Mouse (Mus musculus) liver, embryonic 15.5 days (tissue): ENCODE measurements around the gene Lgalsl. TPM values are rescaled to one million over a fixed set of nuclear protein-coding genes. Genes with fewer than 3 reads are reported as not detected.

Source experiments
- ATAC-seq: fragments of 200-750 bp; cut with Nextera tagmentation; 2 replicates; pipeline ENCODE4 v1.8.0; 2017; ENCODE audit warnings: moderate number of reproducible peaks, mild to moderate bottlenecking, moderate library complexity; ENCODE audit not compliant: insufficient read depth
- H3K27ac ChIP-seq: fragments of 300-500 bp; sonication (generic); replicated peaks from 2 replicates; pipeline ENCODE4 v1.5.1; 2015; ENCODE audit warnings: mild to moderate bottlenecking, inconsistent platforms
- H3K27me3 ChIP-seq: fragments of 300-500 bp; sonication (generic); 2 replicates; pipeline ENCODE4 v1.6.1; 2015; ENCODE audit warnings: mild to moderate bottlenecking, inconsistent platforms
- H3K36me3 ChIP-seq: fragments of 300-500 bp; sonication (generic); replicated peaks from 2 replicates; pipeline ENCODE4 v1.6.1; 2015; ENCODE audit warnings: moderate library complexity, mild to moderate bottlenecking, inconsistent platforms
- H3K4me1 ChIP-seq: fragments of 300-500 bp; sonication (generic); replicated peaks from 2 replicates; pipeline ENCODE4 v1.6.1; 2015; ENCODE audit warnings: inconsistent platforms
- H3K4me2 ChIP-seq: fragments of 300-500 bp; sonication (generic); 2 replicates; pipeline ENCODE4 v1.6.1; 2015; ENCODE audit warnings: moderate library complexity, mild to moderate bottlenecking, inconsistent platforms
- H3K4me3 ChIP-seq: fragments of 300-500 bp; sonication (generic); replicated peaks from 2 replicates; pipeline ENCODE4 v1.5.1; 2015; ENCODE audit warnings: mild to moderate bottlenecking, inconsistent platforms
- H3K9ac ChIP-seq: fragments of 300-500 bp; sonication (generic); 2 replicates; pipeline ENCODE4 v1.6.1; 2015; ENCODE audit warnings: moderate library complexity, mild to moderate bottlenecking, inconsistent platforms
- H3K9me3 ChIP-seq: fragments of 300-500 bp; sonication (generic); replicated peaks from 2 replicates; pipeline ENCODE4 v1.6.1; 2016; ENCODE audit warnings: inconsistent platforms
- WGBS: fragments of 180-500 bp; shearing (Covaris S2); methylation state at CpG from one replicate; pipeline ENCODE4 v1.1.7; 2015; ENCODE audit warnings: mixed read lengths; ENCODE audit not compliant: insufficient replicate concordance; 5-methylcytosine and 5-hydroxymethylcytosine counted together
- polyA plus RNA-seq: library from polyadenylated mRNA; unstranded; fragments of >200 nt; fragmentation: Nextera tagmentation; extraction: Ambion mirVana; gene quantifications from 2 replicates; pipeline ENCODE4 v1.2.1, GENCODE M21; 2015

Gene Lgalsl
- polyA plus RNA-seq, 1 experiment from 2014 or later = 9.0 TPM

DNA sequence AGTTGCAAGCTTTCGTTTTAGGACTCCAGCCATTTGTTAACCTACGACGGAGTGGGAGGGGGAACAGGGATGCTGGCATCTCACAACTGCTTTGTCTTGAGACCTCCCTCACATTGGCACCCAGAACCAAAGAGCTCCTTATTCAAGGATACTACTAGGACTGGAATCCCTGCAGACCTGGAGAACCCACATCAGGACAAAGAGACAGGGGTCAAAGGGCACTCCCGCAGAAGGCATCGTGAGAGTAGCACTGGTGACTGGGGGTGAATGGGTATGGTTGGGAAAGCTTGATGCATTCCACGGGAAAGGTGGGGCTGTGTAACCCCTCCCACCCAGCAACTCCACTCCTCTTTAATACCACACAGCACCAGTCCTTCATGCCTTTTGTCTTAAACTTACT lies 29.0 kb upstream of the Lgalsl start:
- 51% methylated on average over 6 of the region's 6 CpGs for WGBS
- no peak overlapping the region for H3K27ac ChIP-seq
- H3K4me3 ChIP-seq = no peak overlapping the region
- no peaks in the 10 kb centered on the region for H3K36me3 ChIP-seq
- no peaks in the 10 kb centered on the region for H3K9me3 ChIP-seq
- H3K4me2 ChIP-seq = no peak overlapping the region
- ATAC-seq = no peak
- H3K27me3 ChIP-seq = no peaks in the 10 kb centered on the region
- H3K4me1 ChIP-seq = no peaks in the 10 kb centered on the region
- no peak overlapping the region for H3K9ac ChIP-seq

DNA sequence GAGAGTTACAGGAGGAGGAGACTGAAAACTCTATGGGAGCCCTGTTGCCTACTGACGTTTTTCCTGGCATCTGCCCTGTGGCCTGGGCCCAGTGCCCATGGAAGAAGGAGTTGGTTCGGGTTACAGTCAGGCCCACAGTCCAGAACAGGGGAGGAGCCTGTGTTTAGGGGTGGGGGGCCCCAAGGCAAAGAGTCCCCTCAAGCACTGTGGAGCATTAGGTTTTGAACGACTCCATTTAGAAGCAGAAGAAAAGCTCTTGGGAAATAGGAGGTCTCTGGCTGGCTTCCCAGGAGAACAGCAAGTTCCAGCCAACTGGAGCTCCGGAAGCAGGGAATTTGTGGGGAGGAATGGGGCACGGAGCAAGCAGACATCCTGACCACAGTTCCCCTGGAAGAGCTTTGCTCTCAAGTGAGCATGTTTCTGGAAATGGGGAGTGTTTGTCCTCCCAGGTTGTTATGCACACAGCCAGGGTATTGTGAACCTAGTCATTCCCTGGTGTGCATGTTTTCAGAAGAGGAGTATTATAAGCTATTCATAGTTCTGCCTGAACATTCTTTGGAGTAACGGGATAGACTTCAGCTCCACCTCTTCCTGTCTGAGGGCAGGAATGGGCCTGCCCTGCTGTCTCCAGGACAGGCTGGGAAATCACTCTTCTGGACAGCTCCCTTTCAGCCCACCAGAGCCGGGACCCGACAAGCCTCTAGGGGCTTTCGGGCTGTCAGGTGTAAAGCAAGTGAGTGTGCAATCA lies 28.2 kb upstream of the Lgalsl start:
- ATAC-seq = no peak
- Histone ChIP-seq H3K9ac (no peak overlapping the region), H3K27me3 (no peaks in the 10 kb centered on the region), H3K27ac (no peak overlapping the region; the same call in 1 of the 2 replicates), H3K4me1 (no peaks in the 10 kb centered on the region), H3K9me3 (no peaks in the 10 kb centered on the region), H3K36me3 (no peaks in the 10 kb centered on the region), H3K4me2 (no peak overlapping the region; the same call in 1 of the 2 replicates), H3K4me3 (no peak overlapping the region)
- WGBS = 30% methylated on average over 9 of the region's 9 CpGs

DNA sequence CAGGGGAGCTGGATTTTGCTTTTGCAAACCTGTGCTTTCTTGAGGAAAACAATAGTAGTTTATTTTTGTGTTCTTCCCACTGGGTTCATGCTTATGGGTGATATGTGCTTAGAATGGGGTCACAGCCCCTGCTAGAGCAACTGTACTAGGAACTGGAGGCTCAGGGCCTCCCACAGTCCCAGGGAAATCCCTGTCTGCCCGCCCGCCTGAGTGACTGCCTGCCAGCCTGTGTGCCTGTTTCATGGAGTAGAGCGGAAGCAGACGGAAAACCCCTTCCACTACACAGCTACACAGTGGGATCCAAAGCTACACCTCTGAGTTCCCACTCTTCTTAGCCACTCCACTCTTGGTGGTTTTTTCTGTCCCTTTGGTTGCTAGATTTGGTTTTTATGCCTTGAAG lies 27.1 kb upstream of the Lgalsl start:
- Histone ChIP-seq H3K27me3 (no peaks in the 10 kb centered on the region), H3K4me1 (no peaks in the 10 kb centered on the region), H3K36me3 (no peaks in the 10 kb centered on the region), H3K4me2 (no peak overlapping the region), H3K27ac (no peak overlapping the region), H3K9ac (no peak overlapping the region), H3K4me3 (no peak overlapping the region), H3K9me3 (no peaks in the 10 kb centered on the region)
- 63% methylated on average over 4 of the region's 4 CpGs for WGBS
- no peak for ATAC-seq

DNA sequence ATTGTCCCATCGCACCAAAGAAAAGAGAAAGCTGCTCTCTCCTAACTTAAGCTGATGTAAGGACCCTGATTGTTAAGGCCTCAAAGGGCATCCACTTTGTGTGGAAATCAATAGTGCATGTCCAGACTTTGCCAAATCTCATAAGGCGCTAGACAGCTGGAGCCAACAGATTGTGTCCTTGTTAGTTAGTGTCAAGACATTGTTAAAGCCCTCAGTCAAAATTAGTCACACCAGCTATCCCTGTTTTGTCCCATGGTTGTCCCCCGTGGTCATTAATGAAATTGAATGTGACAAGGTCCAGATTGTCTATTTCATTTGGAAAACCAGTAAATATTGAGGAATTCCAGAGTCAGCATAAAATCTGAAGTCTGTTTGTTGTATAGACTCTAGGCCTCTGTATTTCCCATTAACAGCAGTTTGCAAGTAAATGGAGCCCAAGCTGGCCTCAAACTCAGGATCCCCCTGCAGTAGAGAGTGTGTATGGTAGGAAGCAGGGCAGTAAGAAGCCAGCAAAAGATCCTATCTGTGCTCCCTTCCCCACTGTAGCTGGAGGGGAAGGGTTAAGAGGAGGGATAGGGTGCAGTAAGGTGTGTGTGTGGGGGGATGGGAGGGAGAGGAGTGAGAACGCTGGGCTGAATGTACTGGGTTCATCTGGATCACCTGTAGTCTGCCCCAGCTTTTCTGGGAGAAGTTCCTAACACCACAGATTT lies 23.3 kb upstream of the Lgalsl start:
- H3K4me3 ChIP-seq = no peak overlapping the region
- no peaks in the 10 kb centered on the region for H3K9me3 ChIP-seq
- no peak overlapping the region for H3K4me2 ChIP-seq
- H3K36me3 ChIP-seq = no peaks in the 10 kb centered on the region
- H3K9ac ChIP-seq = no peak overlapping the region
- H3K4me1 ChIP-seq = no peaks in the 10 kb centered on the region
- no peak overlapping the region for H3K27ac ChIP-seq
- WGBS = 63% methylated on average over 4 of the region's 4 CpGs
- no peaks in the 10 kb centered on the region for H3K27me3 ChIP-seq
- ATAC-seq = no peak

DNA sequence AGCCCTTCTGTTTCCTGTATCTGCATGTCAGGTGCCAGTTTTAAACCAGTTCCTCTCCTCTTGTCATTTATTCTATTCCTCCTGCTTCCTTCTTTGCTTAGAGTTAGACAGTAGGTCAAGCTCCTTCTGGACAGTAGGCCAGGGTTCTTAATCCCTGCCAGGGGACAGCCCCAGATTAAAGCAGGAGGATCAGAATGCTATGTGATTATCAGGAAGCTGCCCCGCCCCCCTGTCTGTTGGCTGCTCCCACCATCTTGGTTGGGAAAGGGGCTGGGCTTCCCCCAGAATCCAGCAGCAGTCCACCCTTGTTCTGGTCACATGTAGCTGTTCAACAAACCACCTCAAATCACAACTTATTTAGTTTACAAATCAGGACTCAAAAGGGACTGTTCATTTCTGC lies 19.3 kb upstream of the Lgalsl start:
- H3K9me3 ChIP-seq = no peaks in the 10 kb centered on the region
- H3K4me3 ChIP-seq = no peak overlapping the region
- no peaks in the 10 kb centered on the region for H3K36me3 ChIP-seq
- ATAC-seq = no peak
- no peak overlapping the region for H3K4me2 ChIP-seq
- no peaks in the 10 kb centered on the region for H3K27me3 ChIP-seq
- WGBS = 61% methylated on average over 1 of the region's 1 CpGs
- H3K9ac ChIP-seq = no peak overlapping the region
- H3K4me1 ChIP-seq = no peaks in the 10 kb centered on the region
- H3K27ac ChIP-seq = no peak overlapping the region

DNA sequence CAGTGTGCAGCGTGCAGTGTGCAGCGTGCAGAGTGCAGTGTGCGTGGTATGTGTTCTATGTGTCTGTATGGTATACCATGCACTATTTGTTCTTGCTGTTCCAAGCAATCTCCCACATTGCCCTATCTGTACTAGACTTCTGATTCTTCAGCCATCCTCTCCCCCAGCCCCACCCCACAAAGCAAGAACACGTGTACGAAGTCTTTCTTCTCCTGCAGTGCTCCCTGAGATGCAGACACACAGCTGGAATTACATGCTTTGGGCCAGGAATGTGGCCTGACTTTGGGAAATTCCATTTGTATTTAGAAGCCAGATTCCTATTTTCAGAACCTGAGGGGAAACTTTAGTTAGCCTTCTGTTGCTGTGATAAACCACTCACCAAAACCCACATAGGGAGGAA lies 18.5 kb upstream of the Lgalsl start:
- Histone ChIP-seq H3K27me3 (no peaks in the 10 kb centered on the region), H3K9me3 (no peaks in the 10 kb centered on the region), H3K4me1 (no peaks in the 10 kb centered on the region), H3K36me3 (no peaks in the 10 kb centered on the region), H3K9ac (no peak overlapping the region), H3K27ac (no peak overlapping the region), H3K4me2 (no peak overlapping the region), H3K4me3 (no peak overlapping the region)
- 62% methylated on average over 5 of the region's 5 CpGs for WGBS
- ATAC-seq = no peak

DNA sequence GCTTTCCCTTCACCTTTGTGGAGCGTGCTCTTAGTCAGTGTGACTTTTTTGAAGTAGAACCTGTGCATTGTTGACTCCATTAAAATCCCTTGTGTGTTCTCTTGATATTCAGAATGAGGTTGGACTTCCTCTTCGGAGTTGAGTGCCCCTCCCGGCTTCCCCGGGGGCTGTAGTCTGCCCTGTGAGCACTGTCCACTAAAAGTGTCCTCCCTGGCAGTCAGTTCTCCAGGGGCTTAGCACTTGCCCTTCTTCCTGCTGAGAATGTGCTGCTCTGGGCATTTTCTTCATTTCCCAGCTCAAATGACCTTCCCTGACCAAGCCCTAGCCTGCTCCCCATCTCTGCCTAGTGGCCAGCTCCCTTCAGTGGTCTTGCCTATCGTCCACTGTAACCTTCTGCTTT lies 6.5 kb upstream of the Lgalsl start:
- no peak for ATAC-seq
- no peak overlapping the region for H3K27ac ChIP-seq
- no peaks in the 10 kb centered on the region for H3K36me3 ChIP-seq
- no peaks in the 10 kb centered on the region for H3K4me1 ChIP-seq
- peaks cover 22% of the 10 kb centered on the region for H3K27me3 ChIP-seq
- 60% methylated on average over 5 of the region's 5 CpGs for WGBS
- no peaks in the 10 kb centered on the region for H3K9me3 ChIP-seq
- no peak overlapping the region for H3K4me3 ChIP-seq
- no peak overlapping the region for H3K9ac ChIP-seq
- no peak overlapping the region for H3K4me2 ChIP-seq

DNA sequence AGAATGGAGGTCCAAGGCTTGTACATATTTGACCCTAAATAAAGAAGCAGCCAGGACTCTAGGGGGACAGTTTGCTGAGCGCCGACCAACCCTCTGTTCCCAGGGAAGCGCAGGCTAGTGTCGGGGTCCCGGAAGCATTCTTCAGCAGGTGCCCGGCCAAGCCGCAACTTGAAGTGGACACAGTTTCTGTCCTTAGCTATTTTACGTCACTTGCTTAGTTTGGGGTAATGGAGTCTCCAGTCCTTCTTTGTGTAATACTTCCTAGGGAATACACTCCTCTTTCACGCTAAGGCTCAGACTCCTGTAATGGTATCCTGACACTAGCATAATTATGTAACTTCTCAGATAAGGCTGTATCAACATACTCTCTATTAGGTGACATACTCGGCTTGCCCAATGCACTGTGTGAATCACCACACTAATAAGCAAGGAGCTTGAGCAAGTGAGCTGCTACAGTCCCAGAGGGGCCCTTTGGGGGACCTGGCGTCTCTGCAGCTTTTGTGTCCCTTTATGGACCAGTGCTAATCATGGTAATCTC lies 813 bp upstream of the Lgalsl start:
- H3K4me1 ChIP-seq = peaks cover 21% of the 10 kb centered on the region
- no peak overlapping the region for H3K27ac ChIP-seq
- H3K9ac ChIP-seq = peak overlapping the region; percentile 66; the same call in 1 of the 2 replicates
- H3K9me3 ChIP-seq = no peaks in the 10 kb centered on the region
- 31% methylated on average over 11 of the region's 11 CpGs for WGBS
- H3K27me3 ChIP-seq = peaks cover 49% of the 10 kb centered on the region
- H3K4me3 ChIP-seq = peak overlapping the region; percentile 76
- H3K4me2 ChIP-seq = peak overlapping the region; percentile 92
- H3K36me3 ChIP-seq = peaks cover 8% of the 10 kb centered on the region; the same call in 1 of the 2 replicates
- ATAC-seq = no peak

DNA sequence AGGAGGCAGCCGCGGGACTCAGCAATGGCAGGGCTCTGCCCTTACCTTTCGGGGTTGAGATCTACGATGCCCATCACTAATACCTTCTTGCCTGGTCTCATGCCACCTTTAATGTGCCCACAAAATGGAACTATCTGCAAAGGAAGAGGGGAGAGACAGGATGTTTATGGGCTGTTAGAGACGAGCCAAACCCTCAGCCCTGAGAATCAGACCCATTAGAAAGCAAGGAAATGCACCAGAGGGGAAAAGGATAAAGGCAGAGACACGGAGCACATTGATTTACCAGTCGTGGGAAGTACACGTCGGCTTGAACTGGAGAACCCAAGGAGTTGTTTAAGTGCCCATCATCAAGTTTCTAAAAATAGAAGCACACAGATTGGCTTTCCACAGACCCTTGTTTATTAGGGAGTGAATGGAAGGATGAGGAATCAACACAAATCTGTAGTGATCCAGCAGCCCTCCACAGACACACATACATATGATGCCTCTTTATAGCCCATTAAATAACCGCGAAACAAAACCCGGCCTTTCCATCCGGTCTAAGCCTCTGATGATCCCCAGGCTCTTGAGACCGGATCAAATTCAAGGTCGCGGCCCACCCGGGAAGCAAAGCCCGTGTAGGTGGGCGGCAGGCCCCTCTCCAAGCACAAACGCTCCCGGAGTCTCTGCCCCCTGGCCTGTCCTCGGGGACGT lies 717 bp downstream of the Lgalsl start:
- Histone ChIP-seq H3K9ac (peak overlapping the region; percentile 66), H3K27me3 (peaks cover 49% of the 10 kb centered on the region), H3K36me3 (peaks cover 8% of the 10 kb centered on the region; the same call in 1 of the 2 replicates), H3K9me3 (no peaks in the 10 kb centered on the region), H3K4me1 (peaks cover 21% of the 10 kb centered on the region), H3K27ac (peak overlapping the region; percentile 64), H3K4me3 (peak overlapping the region; percentile 76), H3K4me2 (peak overlapping the region; percentile 92)
- ATAC-seq = no peak
- WGBS = 17% methylated on average over 23 of the region's 23 CpGs

DNA sequence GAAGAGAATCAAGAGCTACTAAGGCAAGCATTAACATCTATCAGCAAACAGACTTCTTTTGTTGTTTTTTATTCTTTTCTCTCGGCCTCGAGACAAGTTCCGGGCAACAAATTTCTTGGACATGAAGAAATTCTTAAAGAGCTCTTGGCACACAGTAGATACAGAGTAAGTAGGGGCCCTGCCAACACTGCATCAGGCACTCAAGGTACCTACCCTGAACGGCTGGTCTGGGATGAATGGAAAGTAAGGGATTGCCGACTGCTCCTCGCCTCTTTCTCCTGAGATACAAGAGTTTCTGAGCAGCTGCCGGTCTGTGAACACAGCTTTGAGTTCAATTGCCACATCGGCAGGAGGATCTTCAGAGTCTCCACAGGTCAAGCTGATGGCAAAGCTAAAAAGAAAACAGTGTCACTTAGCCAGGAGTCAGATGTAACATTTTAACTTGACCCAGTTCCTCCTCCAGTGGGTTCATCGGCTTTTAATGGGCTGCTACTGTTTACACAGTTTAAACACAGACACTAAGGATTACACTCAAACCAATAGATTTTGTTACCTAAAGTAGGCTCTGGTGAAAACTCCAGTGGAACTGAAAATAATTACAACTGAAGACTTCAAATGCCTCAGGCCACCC lies 1.7 kb downstream of the Lgalsl start:
- peak overlapping the region; percentile 92 for H3K4me2 ChIP-seq
- whole genome bisulfite sequencing = 69% methylated on average over 9 of the region's 9 CpGs
- ATAC-seq = no peak
- H3K27me3 ChIP-seq = peaks cover 43% of the 10 kb centered on the region
- no peaks in the 10 kb centered on the region for H3K9me3 ChIP-seq
- no peak overlapping the region for H3K27ac ChIP-seq
- H3K4me3 ChIP-seq = 0 out of 2 replicates have a peak overlapping the region, but pooled peaks have one; percentile 76
- H3K36me3 ChIP-seq = peaks cover 8% of the 10 kb centered on the region; the same call in 1 of the 2 replicates
- H3K4me1 ChIP-seq = peaks cover 22% of the 10 kb centered on the region
- no peak overlapping the region for H3K9ac ChIP-seq
